Mouse (Mus musculus): ENCODE results near the gene Ddhd1.

DNA sequence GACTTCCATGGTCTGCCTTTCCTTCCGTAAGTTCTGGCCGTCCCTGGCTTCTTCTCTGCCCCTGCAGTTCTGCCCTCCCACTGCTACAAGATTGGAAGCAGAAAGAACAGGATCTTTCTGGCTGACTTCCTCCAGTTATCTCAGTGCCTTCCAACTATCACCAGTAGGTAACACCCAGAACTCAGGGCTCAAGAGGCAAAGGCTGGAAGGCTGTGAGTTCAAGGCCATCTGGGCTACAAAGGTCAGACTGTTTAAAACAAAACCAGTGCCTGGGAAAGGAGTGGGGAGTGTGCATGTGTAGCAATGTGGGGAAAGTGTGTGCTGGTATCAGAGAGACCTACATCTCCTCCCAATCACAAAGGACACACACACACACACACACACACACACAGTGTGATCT lies 42.2 kb downstream of the Ddhd1 start:
- TF ChIP-seq ETS1 (conservative IDR thresholded peaks at IDR 0.05; ENCODE audit: low read depth, low read length) (no peak), EP300 (IDR thresholded peaks at IDR 0.05; ENCODE audit: low read length) (no peak), MEF2A (IDR thresholded peaks at IDR 0.05; ENCODE audit: borderline replicate concordance, low read depth, low read length) (no peak), CTCF (conservative IDR thresholded peaks at IDR 0.05 in 1 of 2, IDR thresholded peaks at IDR 0.05 in 1 of 2; ENCODE audit: low read depth in 2 of 2, low read length in 2 of 2) (no peak), USF1 (IDR thresholded peaks at IDR 0.05; ENCODE audit: low read depth, low read length) (no peak), POLR2A (IDR thresholded peaks at IDR 0.05; ENCODE audit: low read depth, low read length) (no peak), TCF12 (IDR thresholded peaks at IDR 0.05; ENCODE audit: low read depth, low read length) (no peak), RCOR1 (conservative IDR thresholded peaks at IDR 0.05; ENCODE audit: low read depth, low read length) (no peak), MAX (IDR thresholded peaks at IDR 0.05; ENCODE audit: low read length) (no peak)

All from CH12.LX (cell line).